Mouse (Mus musculus): Measurements from ENCODE around the gene Eif5a2. TPM values are rescaled to one million over a fixed set of nuclear protein-coding genes. Genes with fewer than 3 reads are reported as not detected.

The Eif5a2 gene
- polyA plus RNA-seq (2014; fragmentation: Nextera tagmentation; extraction: Ambion mirVana): 6.7 and 10.9 TPM in 2 replicates

GRCm38 (mm10) chr3:28780994-28781393, at the start of gene Eif5a2:
Gene Eif5a2 (plus strand): TSS chr3:28781276.
- ATAC-seq (ENCODE audit: low FRiP score, low TSS enrichment): peak; percentile 99
- Histone ChIP-seq H3K27me3 (ENCODE audit: control insufficient read depth, insufficient read depth, low read length) (no peaks in the 10 kb centered on the region), H3K9ac (ENCODE audit: low read depth, low read length) (peak within 1 kb of the TSS; percentile 71), H3K4me1 (ENCODE audit: control insufficient read depth, insufficient read depth, low read length) (no peaks in the 10 kb centered on the region), H3K9me3 (ENCODE audit: control insufficient read depth, low read length) (no peaks in the 10 kb centered on the region), H3K4me3 (ENCODE audit: low read length) (peak within 1 kb of the TSS; percentile 68), H3K4me2 (replicated peaks; ENCODE audit: low read depth, low read length) (peak within 1 kb of the TSS; percentile 90), H3K36me3 (ENCODE audit: control insufficient read depth, insufficient read depth, low read length) (no peaks in the 10 kb centered on the region), H3K27ac (ENCODE audit: low read depth, low read length) (no peak within 1 kb of the TSS)
- 3% methylated on average over 32 of the region's 46 CpGs for WGBS

DNA sequence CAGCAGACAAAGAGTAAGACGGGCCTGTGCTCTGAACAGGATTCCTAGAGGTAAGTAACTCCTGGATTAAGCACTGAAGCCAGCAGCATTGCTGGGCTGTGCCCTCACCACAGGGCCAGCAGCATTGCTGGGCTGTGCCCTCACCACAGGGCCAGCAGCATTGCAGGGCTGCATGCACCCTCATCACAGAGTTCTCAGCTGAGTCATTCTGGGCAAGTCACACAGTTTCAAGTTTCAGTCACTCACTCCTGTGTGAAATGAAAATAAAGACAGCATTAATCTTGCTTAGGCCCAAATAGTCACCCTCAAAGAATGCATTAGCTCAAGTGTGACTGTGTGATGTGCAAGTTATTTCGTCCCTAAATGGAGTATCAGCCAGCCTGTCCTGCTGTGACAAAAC, 46.4 kb upstream of the Eif5a2 start:
- Histone ChIP-seq H3K27me3 (ENCODE audit: control insufficient read depth, insufficient read depth, low read length) (no peaks in the 10 kb centered on the region), H3K4me3 (ENCODE audit: low read length) (no peak overlapping the region), H3K27ac (ENCODE audit: low read depth, low read length) (no peak overlapping the region), H3K9me3 (ENCODE audit: control insufficient read depth, low read length) (no peaks in the 10 kb centered on the region), H3K4me1 (ENCODE audit: control insufficient read depth, insufficient read depth, low read length) (no peaks in the 10 kb centered on the region), H3K9ac (ENCODE audit: low read depth, low read length) (no peak overlapping the region), H3K4me2 (replicated peaks; ENCODE audit: low read depth, low read length) (no peak overlapping the region), H3K36me3 (ENCODE audit: control insufficient read depth, insufficient read depth, low read length) (no peaks in the 10 kb centered on the region)
- 50% methylated on average over 2 of the region's 2 CpGs for WGBS
- ATAC-seq (ENCODE audit: low FRiP score, low TSS enrichment): no peak

DNA sequence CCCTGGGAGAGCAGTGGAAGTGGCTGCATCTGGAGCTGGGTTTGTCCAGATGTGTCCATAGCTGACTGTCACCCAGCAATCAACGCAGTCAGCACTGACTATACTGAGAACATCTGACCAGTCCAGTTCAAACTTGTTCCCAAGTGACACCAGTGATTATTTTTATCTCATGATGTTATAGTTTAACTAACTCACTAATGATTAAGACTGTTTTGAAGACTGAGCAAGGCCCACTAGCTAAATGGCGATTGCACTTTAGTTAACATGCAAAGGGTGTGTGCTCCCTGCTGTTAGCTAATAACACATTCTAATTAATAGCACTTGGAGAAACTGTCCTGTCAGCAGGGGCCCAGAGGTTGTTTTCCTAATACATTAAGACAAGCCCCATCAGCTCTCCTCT, 44.1 kb upstream of the Eif5a2 start:
- no peaks in the 10 kb centered on the region for H3K36me3 ChIP-seq (ENCODE audit: control insufficient read depth, insufficient read depth, low read length)
- no peaks in the 10 kb centered on the region for H3K4me1 ChIP-seq (ENCODE audit: control insufficient read depth, insufficient read depth, low read length)
- H3K9ac ChIP-seq (ENCODE audit: low read depth, low read length): no peak overlapping the region
- peak; percentile 48; the same call in 1 of the 2 replicates for ATAC-seq (ENCODE audit: low FRiP score, low TSS enrichment)
- H3K4me3 ChIP-seq (ENCODE audit: low read length): no peak overlapping the region
- no peak overlapping the region for H3K27ac ChIP-seq (ENCODE audit: low read depth, low read length)
- no peak overlapping the region for H3K4me2 ChIP-seq (replicated peaks; ENCODE audit: low read depth, low read length)
- no peaks in the 10 kb centered on the region for H3K27me3 ChIP-seq (ENCODE audit: control insufficient read depth, insufficient read depth, low read length)
- WGBS: 50% methylated on average over 2 of the region's 2 CpGs
- H3K9me3 ChIP-seq (ENCODE audit: control insufficient read depth, low read length): no peaks in the 10 kb centered on the region

GRCm38 (mm10) chr3:28740353-28740752, 40.7 kb upstream of the Eif5a2 start:
- 23% methylated on average over 6 of the region's 6 CpGs for WGBS
- ATAC-seq (ENCODE audit: low FRiP score, low TSS enrichment): no peak
- Histone ChIP-seq H3K4me2 (replicated peaks; ENCODE audit: low read depth, low read length) (no peak overlapping the region), H3K4me3 (ENCODE audit: low read length) (no peak overlapping the region), H3K27me3 (ENCODE audit: control insufficient read depth, insufficient read depth, low read length) (no peaks in the 10 kb centered on the region), H3K36me3 (ENCODE audit: control insufficient read depth, insufficient read depth, low read length) (no peaks in the 10 kb centered on the region), H3K9me3 (ENCODE audit: control insufficient read depth, low read length) (no peaks in the 10 kb centered on the region), H3K9ac (ENCODE audit: low read depth, low read length) (no peak overlapping the region), H3K4me1 (ENCODE audit: control insufficient read depth, insufficient read depth, low read length) (no peaks in the 10 kb centered on the region), H3K27ac (ENCODE audit: low read depth, low read length) (no peak overlapping the region)

- 55% methylated on average over 8 of the region's 8 CpGs for WGBS
- Histone ChIP-seq H3K27me3 (ENCODE audit: control insufficient read depth, insufficient read depth, low read length) (no peaks in the 10 kb centered on the region), H3K9me3 (ENCODE audit: control insufficient read depth, low read length) (no peaks in the 10 kb centered on the region), H3K9ac (ENCODE audit: low read depth, low read length) (no peak overlapping the region), H3K4me2 (replicated peaks; ENCODE audit: low read depth, low read length) (no peak overlapping the region), H3K36me3 (ENCODE audit: control insufficient read depth, insufficient read depth, low read length) (no peaks in the 10 kb centered on the region), H3K4me3 (ENCODE audit: low read length) (no peak overlapping the region), H3K4me1 (ENCODE audit: control insufficient read depth, insufficient read depth, low read length) (no peaks in the 10 kb centered on the region), H3K27ac (ENCODE audit: low read depth, low read length) (no peak overlapping the region)
- no peak for ATAC-seq (ENCODE audit: low FRiP score, low TSS enrichment)
These were observed 37.8 kb upstream of the Eif5a2 start for GRCm38 (mm10) chr3:28743251-28743650.

DNA sequence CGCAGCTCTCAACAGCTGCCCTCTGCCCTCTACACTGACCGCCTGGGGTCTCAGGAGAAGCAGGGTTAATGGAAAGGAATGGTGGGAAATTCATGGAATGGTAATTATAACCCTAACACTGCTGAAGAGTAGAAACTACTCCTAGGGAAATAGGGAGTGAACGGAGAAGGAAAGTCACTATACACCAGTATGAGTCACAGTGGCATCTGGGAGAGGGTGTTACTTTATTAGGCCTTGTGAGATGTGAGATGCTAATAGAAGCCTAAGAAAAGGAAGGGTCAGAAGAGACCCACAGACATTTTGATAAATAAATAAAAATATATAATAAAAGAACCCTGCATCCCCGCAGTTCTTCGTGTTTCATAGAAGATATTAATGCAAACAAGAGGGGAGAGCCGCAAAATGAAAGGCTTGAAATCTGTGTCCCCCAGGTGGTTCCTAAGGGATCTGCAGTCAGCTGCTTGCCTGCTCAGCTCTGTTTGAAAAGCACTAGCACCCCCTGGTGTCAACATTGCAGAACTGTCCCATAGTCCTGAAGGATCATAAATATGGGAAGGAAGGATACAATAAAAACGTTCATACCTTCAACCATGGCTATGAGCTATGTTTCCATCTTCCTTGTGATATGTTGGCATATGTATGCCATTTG, 35.1 kb upstream of the Eif5a2 start:
- Histone ChIP-seq H3K9me3 (ENCODE audit: control insufficient read depth, low read length) (no peaks in the 10 kb centered on the region), H3K27me3 (ENCODE audit: control insufficient read depth, insufficient read depth, low read length) (no peaks in the 10 kb centered on the region), H3K4me2 (replicated peaks; ENCODE audit: low read depth, low read length) (no peak overlapping the region), H3K27ac (ENCODE audit: low read depth, low read length) (no peak overlapping the region), H3K36me3 (ENCODE audit: control insufficient read depth, insufficient read depth, low read length) (no peaks in the 10 kb centered on the region), H3K4me3 (ENCODE audit: low read length) (no peak overlapping the region), H3K9ac (ENCODE audit: low read depth, low read length) (no peak overlapping the region), H3K4me1 (ENCODE audit: control insufficient read depth, insufficient read depth, low read length) (no peaks in the 10 kb centered on the region)
- WGBS: 31% methylated on average over 7 of the region's 7 CpGs
- peak; percentile 89 for ATAC-seq (ENCODE audit: low FRiP score, low TSS enrichment)

DNA sequence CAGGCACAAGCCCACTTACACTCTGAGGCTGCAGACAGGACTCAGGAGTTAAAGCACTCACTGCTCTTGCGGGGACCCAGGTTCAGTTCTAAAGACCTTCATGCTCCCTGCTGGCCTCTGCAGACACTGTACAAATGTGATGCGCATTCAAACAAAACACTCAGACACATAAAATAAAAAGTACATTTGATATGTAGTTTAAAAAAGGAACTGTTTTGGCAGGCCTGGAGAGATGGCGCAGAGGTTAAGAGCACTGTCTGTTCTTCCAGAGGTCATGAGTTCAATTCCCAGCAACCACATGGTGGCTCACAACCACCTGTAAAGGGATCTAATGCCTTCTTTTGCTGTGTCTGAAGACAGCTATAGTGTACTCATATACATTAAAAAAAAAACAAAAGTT, 32.9 kb upstream of the Eif5a2 start:
- ATAC-seq (ENCODE audit: low FRiP score, low TSS enrichment): no peak
- no peaks in the 10 kb centered on the region for H3K4me1 ChIP-seq (ENCODE audit: control insufficient read depth, insufficient read depth, low read length)

DNA sequence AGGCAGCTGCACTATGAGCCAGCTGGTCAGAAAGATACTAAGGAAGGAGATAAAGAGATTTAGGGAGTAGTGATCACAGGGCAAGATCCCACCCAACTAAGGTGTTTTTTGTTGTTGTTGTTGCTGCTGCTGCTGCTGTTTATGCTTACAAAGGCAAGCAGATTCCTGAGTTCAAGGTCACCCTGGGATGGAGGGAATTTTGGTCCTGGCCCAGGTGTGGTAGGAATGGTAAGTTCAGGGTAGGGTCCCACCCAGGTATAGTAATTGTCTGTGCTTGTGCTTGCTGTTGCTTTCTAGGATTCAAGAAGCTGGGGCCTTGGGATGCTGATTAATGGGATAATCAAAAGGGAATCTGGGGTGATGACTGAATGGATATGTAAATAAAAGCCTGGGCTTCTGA, 32.1 kb upstream of the Eif5a2 start:
- H3K4me1 ChIP-seq (ENCODE audit: control insufficient read depth, insufficient read depth, low read length): no peaks in the 10 kb centered on the region
- no peak for ATAC-seq (ENCODE audit: low FRiP score, low TSS enrichment)
- no peak overlapping the region for H3K27ac ChIP-seq (ENCODE audit: low read depth, low read length)
- no peaks in the 10 kb centered on the region for H3K27me3 ChIP-seq (ENCODE audit: control insufficient read depth, insufficient read depth, low read length)
- no peak overlapping the region for H3K4me2 ChIP-seq (replicated peaks; ENCODE audit: low read depth, low read length)
- H3K4me3 ChIP-seq (ENCODE audit: low read length): no peak overlapping the region
- no peaks in the 10 kb centered on the region for H3K36me3 ChIP-seq (ENCODE audit: control insufficient read depth, insufficient read depth, low read length)
- no peak overlapping the region for H3K9ac ChIP-seq (ENCODE audit: low read depth, low read length)
- no peaks in the 10 kb centered on the region for H3K9me3 ChIP-seq (ENCODE audit: control insufficient read depth, low read length)

More for the DNA sequence above, 32.9 kb upstream of the Eif5a2 start:
- no peaks in the 10 kb centered on the region for H3K9me3 ChIP-seq (ENCODE audit: control insufficient read depth, low read length)
- 87% methylated on average over 3 of the region's 3 CpGs for WGBS
- no peak overlapping the region for H3K4me2 ChIP-seq (replicated peaks; ENCODE audit: low read depth, low read length)
- no peak overlapping the region for H3K9ac ChIP-seq (ENCODE audit: low read depth, low read length)
- H3K27ac ChIP-seq (ENCODE audit: low read depth, low read length): no peak overlapping the region
- H3K27me3 ChIP-seq (ENCODE audit: control insufficient read depth, insufficient read depth, low read length): no peaks in the 10 kb centered on the region
- H3K4me3 ChIP-seq (ENCODE audit: low read length): no peak overlapping the region
- no peaks in the 10 kb centered on the region for H3K36me3 ChIP-seq (ENCODE audit: control insufficient read depth, insufficient read depth, low read length)

DNA sequence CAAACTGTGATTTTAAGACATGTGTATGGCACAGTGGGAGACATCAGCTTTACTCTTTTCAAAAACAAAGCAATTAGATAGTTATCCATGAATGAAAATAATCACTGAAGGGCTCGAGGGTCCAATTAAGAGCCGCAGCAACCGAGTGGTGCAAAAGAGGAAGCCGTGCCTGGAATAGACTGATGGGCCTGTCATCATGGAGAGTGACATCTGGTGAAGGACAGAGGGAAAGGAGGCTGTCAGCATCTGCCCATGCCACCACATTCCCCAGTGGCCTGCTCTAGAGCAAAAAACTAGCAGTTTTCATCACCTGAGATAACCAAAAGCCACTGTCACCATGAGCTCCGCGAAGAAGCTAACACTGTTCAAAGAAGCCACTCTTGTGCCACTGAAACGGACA, 25.6 kb upstream of the Eif5a2 start:
- 84% methylated on average over 7 of the region's 7 CpGs for WGBS
- ATAC-seq (ENCODE audit: low FRiP score, low TSS enrichment): no peak
- Histone ChIP-seq H3K4me2 (replicated peaks; ENCODE audit: low read depth, low read length) (no peak overlapping the region), H3K27ac (ENCODE audit: low read depth, low read length) (no peak overlapping the region), H3K4me1 (ENCODE audit: control insufficient read depth, insufficient read depth, low read length) (no peaks in the 10 kb centered on the region), H3K4me3 (ENCODE audit: low read length) (no peak overlapping the region), H3K9me3 (ENCODE audit: control insufficient read depth, low read length) (no peaks in the 10 kb centered on the region), H3K27me3 (ENCODE audit: control insufficient read depth, insufficient read depth, low read length) (no peaks in the 10 kb centered on the region), H3K9ac (ENCODE audit: low read depth, low read length) (no peak overlapping the region), H3K36me3 (ENCODE audit: control insufficient read depth, insufficient read depth, low read length) (no peaks in the 10 kb centered on the region)

All from kidney, embryonic 14.5 days (tissue).